Mouse (Mus musculus) kidney, embryonic 15.5 days (tissue): ENCODE data around the gene Sap30bp. TPM values are rescaled to one million over a fixed set of nuclear protein-coding genes. Genes with fewer than 3 reads are reported as not detected.

ENCODE experiments used
- ATAC-seq: fragments of 200-750 bp; cut with Nextera tagmentation; replicated peaks from 2 replicates; pipeline ENCODE4 v1.8.0; 2017; ENCODE audit warnings: moderate TSS enrichment; ENCODE audit not compliant: low FRiP score
- H3K27ac ChIP-seq: fragments of 300-500 bp; sonication (generic); 2 replicates; pipeline ENCODE4 v1.5.1; 2015; ENCODE audit warnings: mild to moderate bottlenecking, inconsistent platforms
- H3K27me3 ChIP-seq: fragments of 300-500 bp; sonication (generic); 2 replicates; pipeline ENCODE4 v1.6.1; 2015; ENCODE audit warnings: inconsistent platforms
- H3K36me3 ChIP-seq: fragments of 300-500 bp; sonication (generic); 2 replicates; pipeline ENCODE4 v1.6.1; 2015; ENCODE audit warnings: inconsistent platforms
- H3K4me1 ChIP-seq: fragments of 300-500 bp; sonication (generic); 2 replicates; pipeline ENCODE4 v1.6.1; 2015; ENCODE audit warnings: inconsistent platforms
- H3K4me2 ChIP-seq: fragments of 300-500 bp; sonication (generic); 2 replicates; pipeline ENCODE4 v1.6.1; 2015; ENCODE audit warnings: moderate library complexity, mild to moderate bottlenecking, inconsistent platforms
- H3K4me3 ChIP-seq: fragments of 300-500 bp; sonication (generic); replicated peaks from 2 replicates; pipeline ENCODE4 v1.5.1; 2015; ENCODE audit warnings: mild to moderate bottlenecking, inconsistent platforms
- H3K9ac ChIP-seq: fragments of 300-500 bp; sonication (generic); 2 replicates; pipeline ENCODE4 v1.6.1; 2015; ENCODE audit warnings: mild to moderate bottlenecking, inconsistent platforms
- H3K9me3 ChIP-seq: fragments of 300-500 bp; sonication (generic); replicated peaks from 2 replicates; pipeline ENCODE4 v1.6.1; 2016; ENCODE audit warnings: inconsistent platforms
- WGBS: fragments of 180-500 bp; shearing (Covaris S2); methylation state at CpG from one replicate; pipeline ENCODE4 v1.1.7; 2015; ENCODE audit warnings: mixed read lengths; 5-methylcytosine and 5-hydroxymethylcytosine counted together
- polyA plus RNA-seq: library from polyadenylated mRNA; unstranded; fragments of >200 nt; fragmentation: Nextera tagmentation; extraction: Ambion mirVana; gene quantifications from 2 replicates; pipeline ENCODE4 v1.2.1, GENCODE M21; 2015

Gene Sap30bp
- polyA plus RNA-seq, 1 experiment from 2014 or later, result 44.5 TPM

DNA sequence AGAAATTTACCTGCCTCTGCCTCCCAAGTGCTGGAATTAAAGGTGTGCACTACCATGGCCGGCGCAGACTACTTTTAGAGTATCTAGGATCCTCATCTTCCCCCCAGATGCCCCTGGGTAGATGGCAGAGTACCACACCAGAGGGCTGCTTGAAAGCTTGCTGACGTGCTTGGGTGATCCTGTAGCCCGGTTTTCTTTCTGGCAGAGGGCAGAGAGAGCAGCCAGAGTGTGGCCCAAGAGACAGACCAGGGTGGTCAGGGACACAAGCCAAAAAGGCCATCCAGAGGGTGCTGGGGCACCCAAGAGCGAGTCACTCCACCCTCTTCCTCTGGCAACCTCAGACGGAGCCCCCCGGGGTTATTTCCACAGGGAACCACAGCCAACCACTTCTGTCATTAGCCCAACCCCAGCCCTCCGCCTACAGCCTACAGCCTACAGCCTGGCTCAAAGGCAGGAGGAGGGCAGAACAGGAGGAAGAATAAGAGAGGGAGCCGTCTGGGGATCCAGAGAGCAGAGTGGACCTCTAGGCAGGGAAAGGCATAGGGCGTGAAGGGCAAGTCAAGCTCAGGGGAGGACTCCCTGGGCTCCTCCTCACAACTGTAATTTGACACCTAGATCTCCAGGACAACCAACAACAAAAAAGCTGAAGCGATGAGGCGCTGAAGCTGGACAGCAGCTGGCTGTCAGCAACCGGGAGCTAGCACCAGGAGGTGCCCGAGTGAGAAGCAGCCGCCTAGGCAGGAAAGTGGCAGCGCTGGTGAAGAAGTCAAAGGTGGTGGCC is 33.4 kb upstream of the Sap30bp start, which contains the start of gene Smim5:
Gene Smim5 (plus strand): TSS at position 481 of the 781 bp plus-strand sequence.
- H3K4me1 ChIP-seq, result peaks cover 62% of the 10 kb centered on the region
- H3K27ac ChIP-seq, result peak within 1 kb of the TSS; percentile 90
- peaks cover 20% of the 10 kb centered on the region for H3K36me3 ChIP-seq
- peak within 1 kb of the TSS; percentile 48 for H3K4me2 ChIP-seq
- H3K4me3 ChIP-seq, result peak within 1 kb of the TSS; percentile 9; the same call in 1 of the 2 replicates
- 17% methylated on average over 16 of the region's 16 CpGs for WGBS
- H3K27me3 ChIP-seq, result no peaks in the 10 kb centered on the region
- ATAC-seq, result peak; percentile 88
- no peaks in the 10 kb centered on the region for H3K9me3 ChIP-seq
- no peak within 1 kb of the TSS for H3K9ac ChIP-seq

DNA sequence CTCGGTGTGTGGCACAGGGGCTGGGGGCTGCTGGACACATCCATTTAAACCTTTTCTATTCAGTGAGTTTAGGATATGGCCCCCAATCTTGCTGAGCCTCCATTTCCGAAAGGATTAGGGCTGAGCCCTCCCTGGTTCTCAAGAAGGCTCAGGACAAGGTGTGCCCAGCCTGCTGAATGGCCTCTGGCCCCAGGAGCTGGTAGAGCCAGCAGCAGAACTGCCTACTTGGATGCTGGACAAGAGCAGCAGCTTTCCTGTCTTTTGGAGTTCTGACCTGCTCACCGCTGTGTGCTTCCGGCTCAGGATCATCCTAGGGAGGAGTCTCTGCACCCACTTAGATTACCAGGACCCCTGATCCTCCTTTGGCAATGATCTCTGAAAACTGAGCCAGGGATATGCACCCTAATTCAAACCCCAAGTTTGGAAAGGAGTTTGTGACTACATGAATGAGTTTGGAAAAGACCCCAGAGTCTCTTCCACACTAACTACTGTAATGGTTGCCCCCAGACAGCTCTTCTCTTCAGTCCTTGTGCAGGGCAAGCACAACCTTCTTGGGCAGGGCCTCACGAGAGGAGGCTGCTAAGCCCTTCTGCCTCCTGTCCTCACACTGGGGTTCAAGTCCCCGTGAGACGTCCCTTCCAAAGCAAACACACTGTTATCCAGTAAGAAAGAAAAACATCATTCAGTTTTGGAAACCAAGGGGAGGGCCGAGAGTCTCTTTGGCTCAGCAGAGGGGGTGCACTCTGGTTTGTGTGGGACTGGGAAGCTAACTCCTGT is 32.3 kb upstream of the Sap30bp start:
- peak overlapping the region; percentile 9; the same call in 1 of the 2 replicates for H3K4me3 ChIP-seq
- H3K4me2 ChIP-seq, result peak overlapping the region; percentile 48
- peak overlapping the region; percentile 90 for H3K27ac ChIP-seq
- no peak overlapping the region for H3K9ac ChIP-seq
- ATAC-seq, result no peak
- H3K4me1 ChIP-seq, result peaks cover 73% of the 10 kb centered on the region
- no peaks in the 10 kb centered on the region for H3K9me3 ChIP-seq
- no peaks in the 10 kb centered on the region for H3K27me3 ChIP-seq
- H3K36me3 ChIP-seq, result peaks cover 10% of the 10 kb centered on the region
- WGBS, result 49% methylated on average over 8 of the region's 8 CpGs

DNA sequence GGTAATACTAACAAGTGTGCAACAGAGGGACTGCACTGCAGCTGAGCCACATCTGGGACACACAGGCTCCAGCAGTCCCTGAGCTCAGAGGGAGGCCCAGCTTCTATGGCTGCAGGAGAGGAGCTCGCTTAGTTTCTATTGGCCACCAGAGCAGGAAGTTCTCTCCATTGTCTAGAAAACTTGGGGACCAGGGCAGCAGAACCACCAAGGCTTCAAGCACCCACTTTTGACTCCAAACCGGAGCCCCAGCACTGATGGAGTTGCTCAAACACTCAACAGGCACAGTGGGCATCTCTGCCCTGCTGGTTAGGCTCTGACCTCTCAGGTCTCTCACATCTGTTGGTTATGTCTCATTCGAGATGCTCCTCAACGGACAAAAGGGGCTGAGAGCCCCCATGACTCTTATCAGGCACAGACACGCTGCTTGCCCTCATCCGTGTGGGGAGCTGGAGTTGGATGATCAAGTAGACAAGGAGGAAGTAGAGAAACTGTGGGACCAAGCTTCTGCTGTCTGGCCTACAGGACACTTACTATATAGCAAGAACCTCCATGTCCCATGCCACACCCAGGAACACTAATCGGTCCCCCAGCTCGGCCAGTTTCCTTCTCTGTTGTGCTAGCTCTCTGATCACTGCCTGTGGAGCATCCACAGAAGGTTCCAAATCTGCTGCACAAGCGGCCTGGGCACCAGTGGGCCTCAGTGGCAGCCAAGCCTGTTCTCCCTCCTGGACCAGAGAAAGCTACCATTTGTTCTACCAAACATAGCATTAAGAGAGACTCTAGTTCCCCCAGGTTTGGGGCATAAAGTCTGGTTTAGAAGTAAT is 31.5 kb upstream of the Sap30bp start:
- WGBS, result 84% methylated on average over 9 of the region's 9 CpGs
- Histone ChIP-seq H3K36me3 (peaks cover 6% of the 10 kb centered on the region), H3K4me2 (peak overlapping the region; percentile 6; the same call in 1 of the 2 replicates), H3K27me3 (no peaks in the 10 kb centered on the region), H3K9ac (0 out of 2 replicates have a peak overlapping the region, but pooled peaks have one; percentile 1), H3K4me1 (peaks cover 81% of the 10 kb centered on the region), H3K4me3 (no peak overlapping the region), H3K9me3 (no peaks in the 10 kb centered on the region), H3K27ac (peak overlapping the region; percentile 10; the same call in 1 of the 2 replicates)
- no peak for ATAC-seq

DNA sequence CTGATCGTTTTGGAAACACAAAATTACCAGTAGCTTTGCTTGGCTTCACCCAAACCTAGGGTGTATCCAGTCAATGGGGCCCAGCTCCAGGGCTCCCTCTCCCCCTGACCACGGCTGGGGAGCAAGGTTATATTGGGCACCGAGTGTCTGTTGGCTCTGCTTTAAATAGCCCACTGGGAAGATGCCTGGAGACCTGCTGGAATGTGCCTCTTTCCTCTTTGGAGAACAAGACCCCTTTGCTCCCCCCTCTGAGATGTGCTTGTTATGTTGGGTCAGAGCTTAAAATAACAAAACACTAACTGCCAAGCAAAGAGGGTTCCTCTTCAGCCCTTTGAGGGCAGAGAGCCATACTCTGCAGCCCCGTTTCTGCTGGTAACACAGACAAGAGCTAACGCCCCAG is 30.9 kb upstream of the Sap30bp start:
- Histone ChIP-seq H3K36me3 (no peaks in the 10 kb centered on the region; the same call in 1 of the 2 replicates), H3K27ac (peak overlapping the region; percentile 33; the same call in 1 of the 2 replicates), H3K9ac (0 out of 2 replicates have a peak overlapping the region, but pooled peaks have one; percentile 1), H3K4me2 (no peak overlapping the region), H3K4me1 (peaks cover 86% of the 10 kb centered on the region), H3K9me3 (no peaks in the 10 kb centered on the region), H3K4me3 (no peak overlapping the region), H3K27me3 (no peaks in the 10 kb centered on the region)
- no peak for ATAC-seq
- WGBS, result 62% methylated on average over 5 of the region's 5 CpGs

DNA sequence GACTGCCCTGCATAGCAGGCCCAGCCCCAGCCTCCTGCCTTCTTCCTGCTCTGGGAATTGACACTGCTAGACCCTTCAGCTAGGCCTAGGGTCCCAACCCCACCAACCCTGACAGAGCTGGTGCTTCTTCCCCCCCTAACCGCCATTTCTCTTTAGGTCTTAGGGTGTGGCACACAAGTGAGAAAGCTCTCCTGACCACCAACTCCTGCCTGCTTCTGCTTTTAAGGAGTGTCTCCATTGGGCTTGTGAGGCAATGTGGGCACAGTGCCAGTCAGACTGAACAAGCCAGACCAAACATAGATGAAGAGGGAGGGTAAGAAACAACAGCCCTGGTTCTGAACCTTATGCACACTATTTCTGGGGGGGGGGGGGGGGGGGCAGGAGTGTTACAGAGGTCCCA is 30.3 kb upstream of the Sap30bp start:
- no peaks in the 10 kb centered on the region for H3K27me3 ChIP-seq
- 94% methylated on average over 1 of the region's 1 CpGs for WGBS
- H3K27ac ChIP-seq, result peak overlapping the region; percentile 33

DNA sequence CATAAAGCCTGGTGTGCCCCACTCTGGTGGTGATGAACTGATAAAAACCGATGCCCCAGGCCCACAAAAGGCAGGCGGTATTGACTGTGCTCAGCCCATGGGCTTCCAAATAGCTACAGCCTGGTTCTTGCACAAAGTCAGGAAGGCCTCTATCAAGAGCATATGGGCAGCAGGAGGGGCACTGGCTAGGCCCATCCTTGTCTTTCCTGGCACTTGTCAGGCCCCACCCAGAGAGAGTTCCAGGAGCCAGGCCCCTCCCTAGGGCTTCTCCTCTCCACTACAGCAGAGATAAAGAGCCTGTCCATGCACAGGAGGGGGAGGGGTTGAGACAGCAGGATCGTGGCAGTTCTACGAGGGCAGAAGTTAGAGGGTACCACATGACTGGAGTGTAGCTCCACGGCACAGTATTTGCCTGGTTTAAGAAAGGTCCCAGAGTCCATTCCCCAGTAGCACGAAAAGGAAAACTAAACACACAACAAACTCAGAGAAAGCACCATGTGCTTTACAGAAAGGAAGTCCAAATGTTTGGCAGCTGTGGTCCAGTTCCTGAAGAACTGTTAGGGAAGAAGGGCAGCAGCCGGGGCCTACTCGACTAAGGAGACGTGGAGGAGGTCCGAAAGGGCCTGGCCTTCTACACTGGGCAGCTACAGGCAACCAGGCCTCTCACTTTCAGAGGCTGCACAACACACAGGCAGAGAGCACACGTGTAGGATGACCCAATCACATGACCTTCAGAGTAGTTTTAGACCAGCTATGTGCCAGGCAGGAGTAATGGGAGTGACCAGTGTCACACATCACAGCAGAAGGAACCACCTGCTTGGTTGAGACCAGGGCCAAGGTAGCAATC is 29.5 kb upstream of the Sap30bp start:
- Histone ChIP-seq H3K9ac (0 out of 2 replicates have a peak overlapping the region, but pooled peaks have one; percentile 0), H3K9me3 (no peaks in the 10 kb centered on the region), H3K36me3 (no peaks in the 10 kb centered on the region), H3K27me3 (no peaks in the 10 kb centered on the region), H3K4me2 (no peak overlapping the region), H3K4me1 (peaks cover 83% of the 10 kb centered on the region), H3K27ac (peak overlapping the region; percentile 91), H3K4me3 (no peak overlapping the region)
- peak; percentile 40; the same call in 1 of the 2 replicates for ATAC-seq
- 57% methylated on average over 11 of the region's 11 CpGs for WGBS

More for the DNA sequence above, 30.3 kb upstream of the Sap30bp start:
- Histone ChIP-seq H3K36me3 (no peaks in the 10 kb centered on the region), H3K4me3 (no peak overlapping the region), H3K4me2 (no peak overlapping the region), H3K4me1 (peaks cover 86% of the 10 kb centered on the region), H3K9me3 (no peaks in the 10 kb centered on the region), H3K9ac (no peak overlapping the region)
- ATAC-seq, result no peak

DNA sequence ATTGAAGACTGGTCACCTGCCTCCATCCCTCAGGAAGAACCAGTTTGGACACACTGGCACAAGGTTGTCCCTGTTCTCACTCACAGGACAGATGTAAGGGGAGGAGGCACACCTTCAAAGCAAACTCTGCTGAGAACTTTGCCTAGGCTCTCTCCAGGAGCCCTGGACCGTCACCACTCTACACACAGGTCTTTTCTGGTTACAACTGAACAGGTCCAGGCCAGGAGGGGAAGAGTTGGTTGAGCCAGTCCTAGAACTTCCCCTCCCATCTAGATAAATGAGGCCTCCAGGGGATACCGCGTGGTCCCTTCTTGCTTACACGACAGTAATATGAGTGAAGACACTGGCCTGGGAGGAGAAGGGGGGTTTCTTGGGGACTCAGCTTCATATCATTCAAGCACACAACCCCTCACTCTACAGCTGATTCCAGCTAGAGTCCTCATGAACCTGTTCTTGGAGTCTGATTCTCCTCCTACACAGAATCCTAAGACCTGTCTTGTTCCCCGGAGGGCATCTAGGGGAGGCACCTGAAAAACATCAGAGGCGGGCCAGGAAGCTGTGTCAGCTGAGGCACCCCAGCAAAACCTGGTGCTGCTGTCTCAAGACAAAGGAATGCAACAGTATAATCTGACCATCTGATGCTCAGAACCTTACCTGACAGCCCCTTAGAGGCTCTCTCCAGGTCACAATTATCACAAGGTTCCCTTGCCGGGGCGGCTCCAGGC is 28.7 kb upstream of the Sap30bp start:
- ATAC-seq, result 0 out of 2 replicates have a peak, but pooled peaks have one; percentile 1
- no peaks in the 10 kb centered on the region for H3K27me3 ChIP-seq
- 60% methylated on average over 8 of the region's 8 CpGs for WGBS
- H3K4me3 ChIP-seq, result no peak overlapping the region
- H3K9ac ChIP-seq, result 0 out of 2 replicates have a peak overlapping the region, but pooled peaks have one; percentile 6
- no peaks in the 10 kb centered on the region for H3K36me3 ChIP-seq
- H3K4me1 ChIP-seq, result peaks cover 75% of the 10 kb centered on the region
- H3K4me2 ChIP-seq, result peak overlapping the region; percentile 29
- peak overlapping the region; percentile 91 for H3K27ac ChIP-seq
- no peaks in the 10 kb centered on the region for H3K9me3 ChIP-seq

DNA sequence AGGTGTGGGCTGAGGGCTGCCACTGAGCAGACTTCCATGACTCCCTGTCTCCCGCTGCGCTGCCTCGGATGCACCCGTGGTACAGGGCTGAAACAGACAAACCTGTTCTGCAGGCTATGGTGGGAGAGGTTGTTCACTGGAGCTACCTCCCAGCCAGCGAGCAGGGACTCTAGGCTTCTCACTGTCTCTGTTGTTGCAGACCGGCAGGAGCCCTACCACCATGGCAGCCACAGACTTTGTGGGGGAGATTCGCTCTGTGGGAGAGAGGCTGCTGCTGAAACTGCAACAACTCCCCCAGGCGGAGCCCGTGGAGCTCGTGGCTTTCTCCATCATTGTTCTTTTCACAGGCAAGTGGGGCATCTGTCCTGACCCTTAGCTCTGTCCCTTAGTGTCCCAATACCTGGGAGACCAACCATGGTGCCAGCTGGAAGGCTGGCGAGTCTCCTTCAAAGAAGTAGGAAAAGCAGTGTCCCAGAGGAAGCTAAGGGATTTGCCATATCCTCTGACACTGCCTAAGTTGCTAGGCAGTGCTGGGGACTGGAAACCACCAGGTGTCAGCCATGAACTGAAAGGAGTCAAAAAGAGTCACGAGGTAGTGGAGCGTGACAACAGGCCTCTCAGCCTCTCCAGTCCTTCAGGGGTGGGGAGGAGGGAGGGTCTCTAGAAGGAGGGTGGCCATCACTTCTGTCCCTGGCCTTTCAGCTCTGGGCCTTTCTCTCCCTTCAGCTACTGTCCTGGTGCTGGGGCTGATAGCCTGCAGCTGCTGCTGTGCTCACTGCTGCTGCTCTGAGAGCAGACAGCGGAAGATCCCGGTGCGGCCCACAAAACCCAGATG is 27.9 kb upstream of the Sap30bp start:
- H3K9ac ChIP-seq, result 0 out of 2 replicates have a peak overlapping the region, but pooled peaks have one; percentile 6
- peak overlapping the region; percentile 29 for H3K4me2 ChIP-seq
- H3K9me3 ChIP-seq, result no peaks in the 10 kb centered on the region
- H3K27ac ChIP-seq, result peak overlapping the region; percentile 91
- H3K4me1 ChIP-seq, result peaks cover 67% of the 10 kb centered on the region
- no peaks in the 10 kb centered on the region for H3K27me3 ChIP-seq
- peak; percentile 58 for ATAC-seq
- no peak overlapping the region for H3K4me3 ChIP-seq
- H3K36me3 ChIP-seq, result no peaks in the 10 kb centered on the region
- WGBS, result 39% methylated on average over 16 of the region's 16 CpGs

DNA sequence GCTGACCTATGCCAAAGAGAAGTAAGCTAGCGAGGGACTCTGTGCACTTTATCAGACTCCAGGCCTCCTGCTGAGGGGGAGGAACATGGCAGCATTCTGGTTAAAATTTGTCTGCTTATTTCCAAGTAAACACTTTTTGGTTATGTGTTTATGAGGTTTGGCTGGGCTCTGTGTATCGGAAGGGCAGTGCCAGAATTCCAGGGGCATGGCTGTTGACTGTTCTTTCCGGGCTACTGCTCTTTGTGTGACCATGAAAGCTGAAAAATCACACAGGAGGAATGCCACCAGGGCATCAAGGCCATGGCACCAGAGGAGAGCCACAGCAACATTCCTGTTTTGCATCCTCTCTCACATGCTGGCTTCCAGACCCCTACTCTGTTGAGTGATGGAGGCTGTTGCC is 27.0 kb upstream of the Sap30bp start:
- ATAC-seq, result no peak
- whole genome bisulfite sequencing, result 77% methylated on average over 3 of the region's 3 CpGs
- H3K27me3 ChIP-seq, result no peaks in the 10 kb centered on the region
- H3K4me1 ChIP-seq, result peaks cover 58% of the 10 kb centered on the region
- no peak overlapping the region for H3K4me3 ChIP-seq
- H3K9ac ChIP-seq, result no peak overlapping the region
- H3K9me3 ChIP-seq, result no peaks in the 10 kb centered on the region
- no peaks in the 10 kb centered on the region for H3K36me3 ChIP-seq
- H3K4me2 ChIP-seq, result no peak overlapping the region
- peak overlapping the region; percentile 91 for H3K27ac ChIP-seq
